Mouse (Mus musculus) heart, embryonic 13.5 days (tissue): Measurements from ENCODE around the gene Vdr. TPM values are rescaled to one million over a fixed set of nuclear protein-coding genes. Genes with fewer than 3 reads are reported as not detected.

ENCODE experiments used
- ATAC-seq: fragments of 200-750 bp; cut with Nextera tagmentation; 2 replicates; pipeline ENCODE4 v1.8.0; 2017; ENCODE audit warnings: moderate TSS enrichment; ENCODE audit not compliant: insufficient number of reproducible peaks, low FRiP score, low TSS enrichment; ENCODE audit errors: extremely low read depth
- H3K27ac ChIP-seq: fragments of 300-500 bp; sonication (generic); replicated peaks from 2 replicates; pipeline ENCODE4 v1.5.1; 2015; ENCODE audit warnings: moderate library complexity, mild to moderate bottlenecking, inconsistent platforms
- H3K27me3 ChIP-seq: fragments of 300-500 bp; sonication (generic); replicated peaks from 2 replicates; pipeline ENCODE4 v1.6.1; 2015; ENCODE audit warnings: mild to moderate bottlenecking, inconsistent platforms
- H3K36me3 ChIP-seq: fragments of 300-500 bp; sonication (generic); 2 replicates; pipeline ENCODE4 v1.6.1; 2015; ENCODE audit warnings: mild to moderate bottlenecking, inconsistent platforms
- H3K4me1 ChIP-seq: fragments of 300-500 bp; sonication (generic); 2 replicates; pipeline ENCODE4 v1.6.1; 2015; ENCODE audit warnings: inconsistent platforms
- H3K4me2 ChIP-seq: fragments of 300-500 bp; sonication (generic); 2 replicates; pipeline ENCODE4 v1.6.1; 2015; ENCODE audit warnings: inconsistent platforms, mild to moderate bottlenecking, moderate library complexity
- H3K4me3 ChIP-seq: fragments of 300-500 bp; sonication (generic); 2 replicates; pipeline ENCODE4 v1.5.1; 2015; ENCODE audit warnings: moderate library complexity, mild to moderate bottlenecking, inconsistent platforms
- H3K9ac ChIP-seq: fragments of 300-500 bp; sonication (generic); 2 replicates; pipeline ENCODE4 v1.6.1; 2015; ENCODE audit warnings: inconsistent platforms, mild to moderate bottlenecking, moderate library complexity
- H3K9me3 ChIP-seq: fragments of 300-500 bp; sonication (generic); 2 replicates; pipeline ENCODE4 v1.6.1; 2016; ENCODE audit warnings: inconsistent platforms
- WGBS: fragments of 180-500 bp; shearing (Covaris S2); methylation state at CpG from one replicate; pipeline ENCODE4 v1.1.7; 2015; ENCODE audit warnings: mixed read lengths; 5-methylcytosine and 5-hydroxymethylcytosine counted together
- polyA plus RNA-seq: library from polyadenylated mRNA; unstranded; fragments of >200 nt; fragmentation: Nextera tagmentation; extraction: Ambion mirVana; gene quantifications from 2 replicates; pipeline ENCODE4 v1.2.1, GENCODE M21; 2015

Vdr gene
- polyA plus RNA-seq, 1 experiment from 2014 or later, result 1.1 TPM

GRCm38 (mm10) chr15:97900336-97900912 is 10.0 kb downstream of the Vdr start:
- Histone ChIP-seq H3K27ac (no peak overlapping the region), H3K9me3 (no peaks in the 10 kb centered on the region), H3K4me3 (no peak overlapping the region), H3K36me3 (no peaks in the 10 kb centered on the region), H3K4me2 (no peak overlapping the region), H3K4me1 (peaks cover 39% of the 10 kb centered on the region), H3K9ac (no peak overlapping the region), H3K27me3 (peaks cover 42% of the 10 kb centered on the region; the same call in 1 of the 2 replicates)
- 67% methylated on average over 12 of the region's 12 CpGs for WGBS
- ATAC-seq, result no peak

- no peak overlapping the region for H3K4me2 ChIP-seq
- H3K9me3 ChIP-seq, result no peaks in the 10 kb centered on the region
- no peak for ATAC-seq
Observed at GRCm38 (mm10) chr15:97899714-97900113, 10.7 kb downstream of the Vdr start.

GRCm38 (mm10) chr15:97898791-97899190 is 11.6 kb downstream of the Vdr start:
- Histone ChIP-seq H3K27ac (no peak overlapping the region), H3K4me3 (no peak overlapping the region), H3K9ac (no peak overlapping the region), H3K36me3 (no peaks in the 10 kb centered on the region), H3K27me3 (peaks cover 32% of the 10 kb centered on the region), H3K9me3 (no peaks in the 10 kb centered on the region), H3K4me1 (peaks cover 28% of the 10 kb centered on the region), H3K4me2 (no peak overlapping the region)
- 60% methylated on average over 5 of the region's 5 CpGs for WGBS
- ATAC-seq, result no peak

More at GRCm38 (mm10) chr15:97899714-97900113, 10.7 kb downstream of the Vdr start:
- H3K4me3 ChIP-seq, result no peak overlapping the region
- H3K4me1 ChIP-seq, result peaks cover 37% of the 10 kb centered on the region
- H3K27me3 ChIP-seq, result peaks cover 37% of the 10 kb centered on the region; the same call in 1 of the 2 replicates
- no peaks in the 10 kb centered on the region for H3K36me3 ChIP-seq
- H3K9ac ChIP-seq, result no peak overlapping the region
- no peak overlapping the region for H3K27ac ChIP-seq
- 79% methylated on average over 8 of the region's 8 CpGs for WGBS

GRCm38 (mm10) chr15:97896861-97897654 is 13.4 kb downstream of the Vdr start:
- WGBS, result 63% methylated on average over 16 of the region's 16 CpGs
- H3K36me3 ChIP-seq, result no peaks in the 10 kb centered on the region
- H3K27me3 ChIP-seq, result peaks cover 16% of the 10 kb centered on the region
- no peak for ATAC-seq
- no peaks in the 10 kb centered on the region for H3K9me3 ChIP-seq
- no peak overlapping the region for H3K4me3 ChIP-seq
- H3K9ac ChIP-seq, result no peak overlapping the region
- H3K27ac ChIP-seq, result no peak overlapping the region
- no peak overlapping the region for H3K4me2 ChIP-seq
- H3K4me1 ChIP-seq, result peaks cover 33% of the 10 kb centered on the region

GRCm38 (mm10) chr15:97896347-97896746 is 14.1 kb downstream of the Vdr start:
- ATAC-seq, result no peak
- 88% methylated on average over 9 of the region's 9 CpGs for WGBS
- Histone ChIP-seq H3K27me3 (peaks cover 17% of the 10 kb centered on the region), H3K9ac (no peak overlapping the region), H3K4me2 (no peak overlapping the region), H3K4me1 (peaks cover 33% of the 10 kb centered on the region), H3K4me3 (no peak overlapping the region), H3K36me3 (no peaks in the 10 kb centered on the region), H3K27ac (no peak overlapping the region), H3K9me3 (no peaks in the 10 kb centered on the region)

GRCm38 (mm10) chr15:97895847-97896246 is 14.6 kb downstream of the Vdr start:
- H3K4me3 ChIP-seq, result no peak overlapping the region
- H3K4me2 ChIP-seq, result no peak overlapping the region
- peaks cover 17% of the 10 kb centered on the region for H3K27me3 ChIP-seq
- no peaks in the 10 kb centered on the region for H3K36me3 ChIP-seq
- no peak overlapping the region for H3K27ac ChIP-seq
- WGBS, result 31% methylated on average over 12 of the region's 12 CpGs
- H3K9me3 ChIP-seq, result no peaks in the 10 kb centered on the region
- ATAC-seq, result no peak
- no peak overlapping the region for H3K9ac ChIP-seq
- H3K4me1 ChIP-seq, result peaks cover 33% of the 10 kb centered on the region

GRCm38 (mm10) chr15:97892506-97892905 is 17.9 kb downstream of the Vdr start:
- Histone ChIP-seq H3K9me3 (no peaks in the 10 kb centered on the region), H3K4me2 (no peak overlapping the region), H3K27ac (no peak overlapping the region), H3K36me3 (no peaks in the 10 kb centered on the region), H3K4me1 (peaks cover 30% of the 10 kb centered on the region), H3K4me3 (no peak overlapping the region), H3K9ac (0 out of 2 replicates have a peak overlapping the region, but pooled peaks have one; percentile 10), H3K27me3 (peaks cover 26% of the 10 kb centered on the region)
- WGBS, result 30% methylated on average over 8 of the region's 8 CpGs
- ATAC-seq, result no peak

- Histone ChIP-seq H3K27me3 (peaks cover 20% of the 10 kb centered on the region; the same call in 1 of the 2 replicates), H3K36me3 (no peaks in the 10 kb centered on the region), H3K27ac (no peak overlapping the region), H3K9ac (no peak overlapping the region), H3K4me3 (no peak overlapping the region), H3K4me1 (peaks cover 14% of the 10 kb centered on the region), H3K9me3 (no peaks in the 10 kb centered on the region), H3K4me2 (no peak overlapping the region)
- ATAC-seq, result no peak
- WGBS, result 77% methylated on average over 10 of the region's 10 CpGs
Observed at GRCm38 (mm10) chr15:97890450-97890849, 20.0 kb downstream of the Vdr start.

- peaks cover 15% of the 10 kb centered on the region for H3K4me1 ChIP-seq
- ATAC-seq, result no peak
- H3K9ac ChIP-seq, result no peak overlapping the region
- H3K27ac ChIP-seq, result no peak overlapping the region
- H3K27me3 ChIP-seq, result peaks cover 22% of the 10 kb centered on the region; the same call in 1 of the 2 replicates
- H3K36me3 ChIP-seq, result no peaks in the 10 kb centered on the region
- WGBS, result 55% methylated on average over 11 of the region's 11 CpGs
- no peak overlapping the region for H3K4me2 ChIP-seq
- H3K9me3 ChIP-seq, result no peaks in the 10 kb centered on the region
- no peak overlapping the region for H3K4me3 ChIP-seq
Observed at GRCm38 (mm10) chr15:97890017-97890416, 20.4 kb downstream of the Vdr start.

- no peak overlapping the region for H3K27ac ChIP-seq
- H3K9ac ChIP-seq, result no peak overlapping the region
- no peak overlapping the region for H3K4me3 ChIP-seq
- peaks cover 24% of the 10 kb centered on the region; the same call in 1 of the 2 replicates for H3K27me3 ChIP-seq
- H3K9me3 ChIP-seq, result no peaks in the 10 kb centered on the region
- no peak for ATAC-seq
- no peaks in the 10 kb centered on the region for H3K36me3 ChIP-seq
- H3K4me2 ChIP-seq, result no peak overlapping the region
- 78% methylated on average over 10 of the region's 10 CpGs for WGBS
- peaks cover 17% of the 10 kb centered on the region for H3K4me1 ChIP-seq
Observed at GRCm38 (mm10) chr15:97887541-97888016, 22.9 kb downstream of the Vdr start.

- Histone ChIP-seq H3K9ac (no peak overlapping the region), H3K36me3 (no peaks in the 10 kb centered on the region), H3K4me1 (peaks cover 18% of the 10 kb centered on the region), H3K4me3 (no peak overlapping the region), H3K27me3 (peaks cover 10% of the 10 kb centered on the region), H3K4me2 (no peak overlapping the region), H3K27ac (no peak overlapping the region), H3K9me3 (no peaks in the 10 kb centered on the region)
- WGBS, result 80% methylated on average over 8 of the region's 8 CpGs
- no peak for ATAC-seq
Observed at GRCm38 (mm10) chr15:97881423-97881822, 29.0 kb downstream of the Vdr start.
